Mouse (Mus musculus) bone marrow macrophage, adult 2 months (primary cell): ENCODE results near the gene Jdp2.

ENCODE experiments used
- CTCF ChIP-seq: IDR thresholded peaks from 2 replicates; pipeline ENCODE4 v1.5.1; 2012; ENCODE audit warnings: low read depth, mild to moderate bottlenecking, low read length, moderate library complexity
- POLR2A ChIP-seq: IDR thresholded peaks from 2 replicates; pipeline ENCODE4 v1.6.1; 2012; ENCODE audit warnings: mild to moderate bottlenecking, low read depth, low read length, borderline replicate concordance

DNA sequence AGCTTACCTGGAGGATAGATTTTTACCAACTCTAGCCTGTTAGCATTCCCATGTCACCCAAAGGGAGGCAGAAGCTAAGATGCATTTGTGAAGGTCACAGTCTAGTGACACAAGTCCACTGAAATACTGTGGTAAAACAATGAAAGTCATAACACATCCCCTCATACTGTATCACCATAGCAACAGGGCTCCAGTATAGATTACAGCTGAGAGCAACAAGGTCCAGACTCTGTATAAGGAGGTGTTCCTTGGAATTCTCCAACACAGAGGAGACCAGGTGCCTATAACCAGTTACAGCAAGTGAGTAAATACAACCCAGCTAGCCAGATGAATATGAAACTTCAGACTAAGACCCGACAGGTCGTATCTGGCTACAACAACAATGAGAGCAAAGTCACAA lies 33.4 kb upstream of the Jdp2 start:
- TF ChIP-seq CTCF: no peak
- TF ChIP-seq POLR2A: no peak
